Mouse (Mus musculus) intestine, embryonic 15.5 days (tissue): ENCODE results near the gene Osbpl9. TPM values are rescaled to one million over a fixed set of nuclear protein-coding genes. Genes with fewer than 3 reads are reported as not detected.

Experiments used
- ATAC-seq: fragments of 200-750 bp; cut with Nextera tagmentation; 2 replicates; pipeline ENCODE4 v1.8.0; 2017; ENCODE audit warnings: moderate TSS enrichment, moderate library complexity
- H3K27ac ChIP-seq: fragments of 300-500 bp; sonication (generic); 2 replicates; pipeline ENCODE4 v1.5.1; 2015; ENCODE audit warnings: mild to moderate bottlenecking, inconsistent platforms
- H3K27me3 ChIP-seq: fragments of 300-500 bp; sonication (generic); replicated peaks from 2 replicates; pipeline ENCODE4 v1.6.1; 2015; ENCODE audit warnings: inconsistent platforms
- H3K36me3 ChIP-seq: fragments of 300-500 bp; sonication (generic); 2 replicates; pipeline ENCODE4 v1.6.1; 2015; ENCODE audit warnings: inconsistent platforms
- H3K4me1 ChIP-seq: fragments of 300-500 bp; sonication (generic); replicated peaks from 2 replicates; pipeline ENCODE4 v1.6.1; 2015; ENCODE audit warnings: inconsistent platforms
- H3K4me2 ChIP-seq: fragments of 300-500 bp; sonication (generic); replicated peaks from 2 replicates; pipeline ENCODE4 v1.6.1; 2015; ENCODE audit warnings: mild to moderate bottlenecking, inconsistent platforms
- H3K4me3 ChIP-seq: fragments of 300-500 bp; sonication (generic); replicated peaks from 2 replicates; pipeline ENCODE4 v1.5.1; 2015; ENCODE audit warnings: inconsistent platforms
- H3K9ac ChIP-seq: fragments of 300-500 bp; sonication (generic); 2 replicates; pipeline ENCODE4 v1.6.1; 2015; ENCODE audit warnings: inconsistent platforms
- H3K9me3 ChIP-seq: fragments of 300-500 bp; sonication (generic); 2 replicates; pipeline ENCODE4 v1.6.1; 2016; ENCODE audit warnings: inconsistent platforms
- WGBS: fragments of 180-500 bp; shearing (Covaris S2); methylation state at CpG from one replicate; pipeline ENCODE4 v1.1.7; 2015; 5-methylcytosine and 5-hydroxymethylcytosine counted together
- polyA plus RNA-seq: library from polyadenylated mRNA; unstranded; fragments of >200 nt; fragmentation: Nextera tagmentation; extraction: Ambion mirVana; gene quantifications from 2 replicates; pipeline ENCODE4 v1.2.1, GENCODE M21; 2015

The Osbpl9 gene
- polyA plus RNA-seq, 1 experiment from 2014 or later, result 56.1 TPM

GRCm38 (mm10) chr4:109109012-109109411 is 93.1 kb downstream of the Osbpl9 start:
- no peak for ATAC-seq
- Histone ChIP-seq H3K36me3 (no peaks in the 10 kb centered on the region), H3K27ac (no peak overlapping the region), H3K9me3 (no peaks in the 10 kb centered on the region), H3K4me3 (no peak overlapping the region), H3K9ac (no peak overlapping the region), H3K27me3 (no peaks in the 10 kb centered on the region), H3K4me2 (no peak overlapping the region), H3K4me1 (0 out of 2 replicates have a peak, but pooled peaks cover 6% of the 10 kb centered on the region)
- WGBS, result 85% methylated on average over 6 of the region's 6 CpGs

GRCm38 (mm10) chr4:109106594-109106993 is 95.5 kb downstream of the Osbpl9 start:
- Histone ChIP-seq H3K4me1 (peaks cover 4% of the 10 kb centered on the region; the same call in 1 of the 2 replicates), H3K4me2 (no peak overlapping the region), H3K9me3 (no peaks in the 10 kb centered on the region), H3K27ac (no peak overlapping the region), H3K36me3 (no peaks in the 10 kb centered on the region), H3K9ac (no peak overlapping the region), H3K27me3 (no peaks in the 10 kb centered on the region), H3K4me3 (no peak overlapping the region)
- ATAC-seq, result no peak

DNA sequence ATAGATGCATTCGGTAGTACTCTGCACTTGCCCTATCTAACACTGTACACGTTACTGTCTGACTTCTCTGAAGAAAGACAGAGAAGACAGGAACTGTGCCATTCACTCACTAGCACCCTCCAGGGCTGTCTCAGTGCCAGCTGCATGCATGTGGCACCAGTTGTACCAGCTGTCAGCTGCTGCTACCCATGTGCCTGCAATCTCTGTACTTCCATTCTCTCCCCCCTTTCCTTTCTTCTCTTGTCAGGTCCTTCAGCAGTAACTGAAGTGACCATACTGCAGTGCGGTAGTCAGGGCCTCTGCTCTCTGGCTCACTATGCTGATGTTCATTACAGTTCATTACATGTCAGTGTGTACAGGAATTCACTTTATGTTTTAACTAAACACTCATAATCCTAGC is 96.0 kb downstream of the Osbpl9 start:
- Histone ChIP-seq H3K4me2 (no peak overlapping the region), H3K9me3 (no peaks in the 10 kb centered on the region), H3K9ac (no peak overlapping the region), H3K36me3 (peaks cover 4% of the 10 kb centered on the region; the same call in 1 of the 2 replicates), H3K27me3 (no peaks in the 10 kb centered on the region), H3K4me3 (no peak overlapping the region), H3K4me1 (peaks cover 4% of the 10 kb centered on the region; the same call in 1 of the 2 replicates), H3K27ac (no peak overlapping the region)
- ATAC-seq, result no peak
- WGBS, result 83% methylated on average over 3 of the region's 3 CpGs

GRCm38 (mm10) chr4:109105254-109105653 is 96.8 kb downstream of the Osbpl9 start:
- Histone ChIP-seq H3K4me2 (no peak overlapping the region), H3K27ac (no peak overlapping the region), H3K36me3 (peaks cover 4% of the 10 kb centered on the region; the same call in 1 of the 2 replicates), H3K9ac (no peak overlapping the region), H3K4me1 (peaks cover 4% of the 10 kb centered on the region; the same call in 1 of the 2 replicates), H3K4me3 (no peak overlapping the region), H3K9me3 (no peaks in the 10 kb centered on the region), H3K27me3 (no peaks in the 10 kb centered on the region)
- ATAC-seq, result no peak

DNA sequence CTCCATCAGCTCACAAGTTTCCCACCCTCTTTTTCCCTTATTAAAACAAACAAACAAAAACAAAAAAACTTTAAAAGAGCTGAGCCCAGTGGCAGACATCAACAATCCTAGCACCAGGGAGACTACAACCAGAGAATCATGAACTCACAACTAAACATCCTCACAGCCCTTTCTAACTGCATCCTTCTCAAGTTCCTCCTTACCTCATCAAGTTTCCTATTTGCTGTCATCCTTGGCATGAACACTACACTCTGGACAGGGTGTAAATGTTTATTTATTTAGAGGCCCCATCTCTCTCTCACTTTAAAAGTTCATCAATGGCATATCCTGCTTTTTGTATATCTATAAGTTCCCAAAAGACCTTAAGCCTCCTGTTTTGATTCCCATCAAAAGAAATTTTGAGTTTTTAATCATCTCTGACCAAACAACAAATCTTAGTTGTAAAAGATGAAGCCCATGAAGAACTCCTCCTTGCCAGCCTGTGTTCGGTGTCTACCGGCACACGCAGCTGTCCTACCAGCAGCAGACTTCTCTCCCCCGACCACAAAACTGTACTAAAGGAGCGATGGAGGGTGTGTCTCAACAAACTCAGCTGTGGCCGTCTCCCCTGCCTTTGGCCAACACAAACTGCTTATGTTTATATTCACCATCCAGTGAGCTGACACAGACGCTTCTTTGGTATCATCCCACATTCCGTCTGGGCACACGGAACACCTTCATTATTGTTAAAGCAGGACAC is 98.8 kb downstream of the Osbpl9 start:
- Histone ChIP-seq H3K9me3 (no peaks in the 10 kb centered on the region), H3K4me1 (peaks cover 4% of the 10 kb centered on the region; the same call in 1 of the 2 replicates), H3K36me3 (peaks cover 4% of the 10 kb centered on the region; the same call in 1 of the 2 replicates), H3K9ac (no peak overlapping the region), H3K4me3 (no peak overlapping the region), H3K27ac (no peak overlapping the region), H3K27me3 (no peaks in the 10 kb centered on the region), H3K4me2 (no peak overlapping the region)
- 47% methylated on average over 9 of the region's 9 CpGs for WGBS
- ATAC-seq, result no peak

DNA sequence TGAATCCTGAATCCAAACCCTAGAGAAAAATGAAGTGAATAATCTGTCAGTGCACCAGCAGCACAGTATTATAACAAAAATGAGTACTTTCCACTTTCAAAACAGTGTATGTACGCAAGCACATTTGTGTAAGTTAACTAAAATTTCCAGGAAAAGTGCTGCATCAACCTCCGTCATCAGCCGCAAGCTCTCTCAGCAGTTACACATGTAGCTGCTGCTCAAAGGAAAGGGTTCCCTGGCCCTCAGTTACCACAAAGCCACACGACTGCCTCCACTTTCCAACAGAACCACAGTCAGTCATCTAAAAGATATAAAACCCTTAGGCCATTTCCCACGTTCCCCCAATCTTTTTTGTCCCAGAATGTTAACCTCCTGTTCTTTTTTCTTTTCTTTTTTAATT is 99.5 kb downstream of the Osbpl9 start:
- WGBS, result 91% methylated on average over 5 of the region's 5 CpGs

DNA sequence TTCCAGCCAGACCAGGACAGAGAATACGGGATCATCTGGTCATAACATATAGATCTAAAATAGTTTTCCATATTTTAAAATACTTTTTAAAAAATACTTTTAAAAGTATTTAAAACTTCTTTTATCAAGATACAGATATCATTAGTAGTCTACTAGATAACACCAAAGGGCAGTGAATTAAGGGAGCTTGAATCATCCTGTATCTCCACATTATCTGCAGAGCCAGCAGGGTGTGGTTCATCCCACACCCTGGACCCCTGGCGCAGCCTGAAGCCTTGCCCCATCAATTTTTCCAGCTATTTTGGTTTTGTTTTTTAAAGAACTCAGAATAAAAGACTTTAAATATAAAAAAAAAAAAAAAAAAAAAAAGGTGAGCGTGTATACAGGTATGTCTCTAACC is 103.2 kb downstream of the Osbpl9 start:
- H3K27me3 ChIP-seq, result no peaks in the 10 kb centered on the region
- ATAC-seq, result no peak
- no peak overlapping the region for H3K27ac ChIP-seq
- peaks cover 11% of the 10 kb centered on the region; the same call in 1 of the 2 replicates for H3K4me1 ChIP-seq
- no peak overlapping the region for H3K9ac ChIP-seq
- WGBS, result 86% methylated on average over 3 of the region's 3 CpGs
- no peaks in the 10 kb centered on the region for H3K9me3 ChIP-seq
- peaks cover 7% of the 10 kb centered on the region; the same call in 1 of the 2 replicates for H3K36me3 ChIP-seq
- no peak overlapping the region for H3K4me2 ChIP-seq
- no peak overlapping the region for H3K4me3 ChIP-seq

More for the DNA sequence above, 99.5 kb downstream of the Osbpl9 start:
- Histone ChIP-seq H3K36me3 (peaks cover 4% of the 10 kb centered on the region; the same call in 1 of the 2 replicates), H3K4me3 (no peak overlapping the region), H3K4me1 (peaks cover 4% of the 10 kb centered on the region; the same call in 1 of the 2 replicates), H3K27me3 (no peaks in the 10 kb centered on the region), H3K9ac (no peak overlapping the region), H3K27ac (no peak overlapping the region), H3K4me2 (no peak overlapping the region), H3K9me3 (no peaks in the 10 kb centered on the region)
- ATAC-seq, result no peak

DNA sequence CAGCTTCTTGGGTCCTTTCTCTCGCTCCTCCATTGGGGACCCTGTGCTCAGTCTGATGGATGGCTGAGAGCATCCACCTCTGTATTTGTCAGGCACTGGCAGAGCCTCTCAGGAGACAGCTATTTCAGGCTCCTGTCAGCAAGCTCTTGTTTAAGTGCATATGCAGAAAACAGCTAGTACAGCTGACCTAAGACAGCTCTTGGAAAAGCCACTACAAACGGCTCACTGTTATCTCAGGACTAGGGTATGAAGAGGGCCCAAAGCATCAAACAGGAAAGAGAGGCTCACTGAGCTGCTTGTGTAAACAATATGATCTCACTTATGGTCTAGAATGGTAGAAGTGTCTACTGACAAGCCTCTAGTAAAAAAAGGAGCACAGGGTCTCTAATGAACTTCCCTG is 107.8 kb downstream of the Osbpl9 start:
- ATAC-seq, result no peak
- Histone ChIP-seq H3K27ac (no peak overlapping the region), H3K9ac (no peak overlapping the region), H3K27me3 (no peaks in the 10 kb centered on the region), H3K36me3 (0 out of 2 replicates have a peak, but pooled peaks cover 3% of the 10 kb centered on the region), H3K4me1 (peaks cover 11% of the 10 kb centered on the region; the same call in 1 of the 2 replicates), H3K4me3 (no peak overlapping the region), H3K9me3 (no peaks in the 10 kb centered on the region), H3K4me2 (no peak overlapping the region)
- 46% methylated on average over 2 of the region's 2 CpGs for WGBS

GRCm38 (mm10) chr4:109092344-109092743 is 109.7 kb downstream of the Osbpl9 start:
- Histone ChIP-seq H3K27me3 (no peaks in the 10 kb centered on the region), H3K36me3 (0 out of 2 replicates have a peak, but pooled peaks cover 3% of the 10 kb centered on the region), H3K4me2 (no peak overlapping the region), H3K9me3 (no peaks in the 10 kb centered on the region), H3K4me3 (no peak overlapping the region), H3K9ac (no peak overlapping the region), H3K27ac (no peak overlapping the region), H3K4me1 (peaks cover 11% of the 10 kb centered on the region; the same call in 1 of the 2 replicates)
- ATAC-seq, result no peak
- 85% methylated on average over 5 of the region's 5 CpGs for WGBS

DNA sequence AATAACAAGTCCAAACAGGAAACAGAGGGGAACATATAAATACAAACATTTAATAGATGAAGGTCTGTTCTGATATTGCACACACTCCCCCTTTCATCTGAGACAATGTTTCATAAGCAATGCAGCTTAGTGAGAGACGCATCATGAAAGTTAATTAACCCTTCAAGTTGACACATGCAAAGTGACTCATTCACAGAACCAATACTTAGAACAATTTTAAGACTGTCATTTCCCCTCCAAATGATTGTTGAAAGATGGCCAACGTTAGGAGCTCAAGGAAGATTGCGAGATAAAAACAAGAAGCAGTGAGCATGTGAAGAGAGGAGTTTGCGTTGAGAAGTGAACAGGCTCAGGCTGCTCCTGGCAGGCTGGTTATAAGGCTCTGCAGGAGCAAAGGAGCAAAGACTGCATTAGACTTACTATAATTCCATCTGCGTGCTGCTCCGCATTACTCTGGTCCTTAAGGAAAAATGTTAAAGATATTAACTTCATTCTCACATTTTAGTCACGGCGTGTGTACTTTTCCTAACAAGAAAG is 110.8 kb downstream of the Osbpl9 start:
- Histone ChIP-seq H3K27ac (no peak overlapping the region), H3K4me2 (no peak overlapping the region), H3K4me3 (no peak overlapping the region), H3K9ac (no peak overlapping the region), H3K9me3 (no peaks in the 10 kb centered on the region), H3K27me3 (no peaks in the 10 kb centered on the region), H3K36me3 (0 out of 2 replicates have a peak, but pooled peaks cover under 1% of the 10 kb centered on the region), H3K4me1 (peaks cover 11% of the 10 kb centered on the region; the same call in 1 of the 2 replicates)
- no peak for ATAC-seq
- 82% methylated on average over 8 of the region's 8 CpGs for WGBS

DNA sequence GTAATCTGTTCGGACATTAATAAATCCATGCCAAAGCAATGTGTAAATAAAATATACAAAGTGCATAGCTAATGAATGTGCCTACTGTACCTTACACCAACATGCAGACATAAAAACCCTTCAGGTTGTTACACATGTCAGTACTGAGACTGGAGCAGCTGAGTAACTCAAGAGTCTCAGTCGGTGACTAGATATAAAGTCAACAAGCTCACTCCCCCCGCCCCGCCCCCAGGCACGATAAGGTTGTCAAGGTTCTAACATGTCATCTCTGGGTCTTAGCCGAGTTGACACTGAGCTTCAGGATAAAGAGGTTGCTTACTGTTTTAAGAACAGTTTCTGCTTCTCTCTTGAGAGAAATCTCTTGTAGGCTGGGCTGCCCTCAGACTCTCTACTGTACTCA is 112.1 kb downstream of the Osbpl9 start:
- WGBS, result 29% methylated on average over 6 of the region's 6 CpGs
- Histone ChIP-seq H3K9ac (no peak overlapping the region), H3K9me3 (no peaks in the 10 kb centered on the region), H3K36me3 (no peaks in the 10 kb centered on the region), H3K27ac (no peak overlapping the region), H3K27me3 (no peaks in the 10 kb centered on the region), H3K4me3 (no peak overlapping the region), H3K4me1 (peaks cover 9% of the 10 kb centered on the region; the same call in 1 of the 2 replicates), H3K4me2 (no peak overlapping the region)
- ATAC-seq, result peak; percentile 51

GRCm38 (mm10) chr4:109089171-109089570 is 112.9 kb downstream of the Osbpl9 start:
- 92% methylated on average over 5 of the region's 5 CpGs for WGBS
- Histone ChIP-seq H3K4me3 (no peak overlapping the region), H3K27ac (no peak overlapping the region), H3K36me3 (no peaks in the 10 kb centered on the region), H3K9me3 (no peaks in the 10 kb centered on the region), H3K4me2 (no peak overlapping the region), H3K9ac (no peak overlapping the region), H3K4me1 (peaks cover 5% of the 10 kb centered on the region; the same call in 1 of the 2 replicates), H3K27me3 (no peaks in the 10 kb centered on the region)
- ATAC-seq, result no peak
